Comparison of ENCODE assay signal across 9 mouse cellular contexts in the genomic region with DNA sequence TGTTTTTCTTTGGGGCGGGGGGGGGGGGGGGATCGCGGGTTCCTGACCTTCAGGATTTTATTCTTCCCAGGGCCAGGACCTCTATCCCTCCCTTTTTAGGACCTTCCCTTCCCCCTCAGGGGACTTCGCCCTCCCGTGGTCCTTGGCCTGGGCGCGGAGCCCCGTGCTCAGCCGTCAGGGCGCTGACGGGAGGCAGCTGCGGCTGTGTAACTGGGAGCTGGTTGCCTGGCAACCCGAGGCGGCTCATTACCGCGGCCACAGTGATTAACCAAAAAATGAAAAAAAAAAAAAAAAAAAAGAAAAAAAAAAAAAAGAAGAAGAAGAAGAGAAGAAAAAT. TPM values are rescaled to one million over a fixed set of nuclear protein-coding genes. Genes with fewer than 3 reads are reported as not detected.
DNase-seq lines count a peak whose midpoint lies in the region; ATAC-seq and TF ChIP-seq lines count a peak whose summit lies in the region.
"Had no signal": no experiment of that assay in that cellular context is flagged by ENCODE, and none has a peak within 500 bp of the region (broad histone marks: within the 10 kb centered on the region; RNA-seq: fewer than 3 reads in every experiment).

No protein-coding gene starts in this region.

- intact Hi-C loops in heart, adult 2 months (cut with DNase I): no loop called here

- H3K36me3 ChIP-seq in CH12.LX (replicated peaks in 1 of 2; ENCODE audit: control insufficient read depth in 1 of 2, insufficient read depth in 1 of 2, low read length in 1 of 2): no peaks in the 10 kb centered on the region
- H3K36me3 ChIP-seq in heart, adult 2 months (ENCODE audit: control insufficient read depth, insufficient read depth, low read length): no peaks in the 10 kb centered on the region
- H3K36me3 ChIP-seq in kidney, embryonic 16.5 days (ENCODE audit: insufficient read depth, low read length): no peaks in the 10 kb centered on the region
- H3K36me3 ChIP-seq in midbrain, postnatal 0 days (ENCODE audit: insufficient read depth, low read length): no peaks in the 10 kb centered on the region

- in situ Hi-C loops in CH12.LX (cut with MboI; ENCODE audit: low pct_ligation_motif_present, low pct_unique_long_range_greater_than_20kb, low sequenced_read_pairs): no loop called here

- TF ChIP-seq POLR2A in CH12.LX (IDR thresholded peaks at IDR 0.05; ENCODE audit: low read depth, low read length): no peak
- no peak for TF ChIP-seq POLR2A in heart, adult 2 months (IDR thresholded peaks at IDR 0.05; ENCODE audit: insufficient read depth, low read depth, low read length)

- no peaks in the 10 kb centered on the region for H3K9me3 ChIP-seq in CH12.LX (replicated peaks; ENCODE audit: low read length)
- H3K9me3 ChIP-seq in kidney, embryonic 16.5 days (ENCODE audit: low read length): no peaks in the 10 kb centered on the region
- H3K9me3 ChIP-seq in midbrain, postnatal 0 days (ENCODE audit: low read length): no peaks in the 10 kb centered on the region

- WGBS in heart, adult 2 months: 2% methylated on average over 16 of the region's 16 CpGs
- WGBS in kidney, embryonic 16.5 days: under 1% methylated on average over 16 of the region's 16 CpGs
- WGBS in midbrain, postnatal 0 days: under 1% methylated on average over 15 of the region's 16 CpGs

- DNase-seq in CH12.LX (ENCODE audit: extremely low read depth): no peak
- peak; percentile 59 for DNase-seq in brain, adult 2 months (ENCODE audit: low read depth, low spot score)
- DNase-seq in heart, adult 2 months: peak; percentile 65 to 69
- peak; percentile 76 for DNase-seq in midbrain, postnatal 0 days (ENCODE audit: low spot score)
- DNase-seq in layer of hippocampus, adult 9-11 months: no peak
- DNase-seq in spleen, adult 18-20 months: no peak

- no peak for TF ChIP-seq RAD21 in CH12.LX (IDR thresholded peaks at IDR 0.05; ENCODE audit: low read depth, low read length)

- H3K9ac ChIP-seq in CH12.LX (ENCODE audit: insufficient read depth, low read depth): no peak overlapping the region
- no peak overlapping the region for H3K9ac ChIP-seq in heart, adult 2 months (ENCODE audit: low read depth, low read length)
- no peak overlapping the region for H3K9ac ChIP-seq in kidney, embryonic 16.5 days (replicated peaks; ENCODE audit: low read length)
- 0 out of 2 replicates have a peak overlapping the region, but pooled peaks have one; percentile 13 for H3K9ac ChIP-seq in midbrain, postnatal 0 days (replicated peaks; ENCODE audit: low read length, poor library complexity, severe bottlenecking)

- H3K4me1 ChIP-seq in CH12.LX (ENCODE audit: control insufficient read depth in 1 of 2, insufficient read depth in 2 of 2): peaks cover 0 to 13% of the 10 kb centered on the region in 2 experiments; a peak in 2 of 4 replicates
- H3K4me1 ChIP-seq in heart, adult 2 months (ENCODE audit: control insufficient read depth, insufficient read depth, low read length): 0 out of 2 replicates have a peak, but pooled peaks cover 3% of the 10 kb centered on the region
- peaks cover 41% of the 10 kb centered on the region for H3K4me1 ChIP-seq in kidney, embryonic 16.5 days (ENCODE audit: insufficient read depth, low read length)
- H3K4me1 ChIP-seq in midbrain, postnatal 0 days (ENCODE audit: insufficient read depth, low read length): peaks cover 4% of the 10 kb centered on the region; the same call in 1 of the 2 replicates

- no peak overlapping the region for H3K4me2 ChIP-seq in CH12.LX (ENCODE audit: insufficient read depth, low read depth, poor library complexity, severe bottlenecking)
- peak overlapping the region; percentile 44 for H3K4me2 ChIP-seq in kidney, embryonic 16.5 days (replicated peaks; ENCODE audit: low read depth, low read length)
- H3K4me2 ChIP-seq in midbrain, postnatal 0 days (ENCODE audit: low read depth, low read length, poor library complexity, severe bottlenecking): peak overlapping the region; percentile 32

- peaks cover 8% of the 10 kb centered on the region for H3K27me3 ChIP-seq in CH12.LX (replicated peaks)
- H3K27me3 ChIP-seq in heart, adult 2 months (ENCODE audit: control insufficient read depth, insufficient read depth, low read length): peaks cover 32% of the 10 kb centered on the region
- H3K27me3 ChIP-seq in kidney, embryonic 16.5 days (ENCODE audit: insufficient read depth, low read length): peaks cover 77% of the 10 kb centered on the region
- peaks cover 42% of the 10 kb centered on the region for H3K27me3 ChIP-seq in midbrain, postnatal 0 days (ENCODE audit: insufficient read depth, low read length)

- no peak for TF ChIP-seq CTCF in CH12.LX (conservative IDR thresholded peaks at IDR 0.05 in 1 of 2, IDR thresholded peaks at IDR 0.05 in 1 of 2; ENCODE audit: low read depth in 2 of 2, low read length in 2 of 2)
- no peak for TF ChIP-seq CTCF in heart, adult 2 months (IDR thresholded peaks at IDR 0.05)
- TF ChIP-seq CTCF in midbrain, postnatal 0 days (IDR thresholded peaks at IDR 0.05): no peak

- dilution Hi-C loops in CH12.LX (cut with MboI; ENCODE audit: extremely low pct_ligation_motif_present, extremely low pct_unique_long_range_greater_than_20kb, low sequenced_read_pairs): no loop called here

- H3K79me2 ChIP-seq in CH12.LX (replicated peaks; ENCODE audit: control insufficient read depth, extremely low read depth, insufficient read depth, poor library complexity, severe bottlenecking): no peaks in the 10 kb centered on the region
- no peaks in the 10 kb centered on the region for H3K79me2 ChIP-seq in heart, adult 2 months (replicated peaks; ENCODE audit: control insufficient read depth, insufficient read depth, low read length)

- no peak for TF ChIP-seq EP300 in CH12.LX (IDR thresholded peaks at IDR 0.05; ENCODE audit: low read length)
- no peak for TF ChIP-seq EP300 in heart, adult 2 months (IDR thresholded peaks at IDR 0.05; ENCODE audit: insufficient read depth, low read depth, low read length)

- no peak overlapping the region for H3K27ac ChIP-seq in CH12.LX (ENCODE audit: insufficient read depth, low read depth)
- H3K27ac ChIP-seq in heart, adult 2 months: no peak overlapping the region
- H3K27ac ChIP-seq in kidney, embryonic 16.5 days (ENCODE audit: low read length): peak overlapping the region; percentile 73
- H3K27ac ChIP-seq in midbrain, postnatal 0 days (ENCODE audit: low read depth, low read length): no peak overlapping the region
- H3K27ac ChIP-seq: left cerebral cortex, adult 2 months had no signal

- no peak overlapping the region for H3K4me3 ChIP-seq in CH12.LX (replicated peaks in 1 of 3; ENCODE audit: low read depth in 2 of 3, low read length in 2 of 3, poor library complexity in 1 of 3)
- H3K4me3 ChIP-seq in heart, adult 2 months: no peak overlapping the region
- peak overlapping the region; percentile 24 for H3K4me3 ChIP-seq in kidney, embryonic 16.5 days (ENCODE audit: low read length)
- H3K4me3 ChIP-seq in midbrain, postnatal 0 days (ENCODE audit: low read depth, low read length): 0 out of 2 replicates have a peak overlapping the region, but pooled peaks have one; percentile 12
- H3K4me3 ChIP-seq: left cerebral cortex, adult 2 months had no signal

- peak; percentile 64 for ATAC-seq in kidney, embryonic 16.5 days (ENCODE audit: low FRiP score, low TSS enrichment)
- no peak for ATAC-seq in midbrain, postnatal 0 days (ENCODE audit: low FRiP score)
- ATAC-seq in erythroblast, adult 5-6 weeks (replicated peaks; ENCODE audit: low FRiP score, poor library complexity, severe bottlenecking): no peak

TF ChIP-seq in CH12.LX, 34 proteins besides CTCF, POLR2A, EP300 and RAD21:
- TF ChIP-seq RCOR1 (conservative IDR thresholded peaks at IDR 0.05; ENCODE audit: low read depth, low read length) (no peak), ZC3H11A (IDR thresholded peaks at IDR 0.05; ENCODE audit: low read depth, low read length) (no peak), ZNF384 (IDR thresholded peaks at IDR 0.05; ENCODE audit: low read depth, low read length) (peak; percentile 30; the same call in 1 of the 2 replicates)

RNA-seq across cellular contexts. Expression of a gene that starts 15.1 kb away (rescaled TPM):
- total RNA-seq in CH12.LX (2012; rRNA removed): not detected in 2 replicates
- not detected in 2 replicates for total RNA-seq in CH12.LX (2014; rRNA removed)
- not detected in 2 replicates for polyA plus RNA-seq in CH12.LX (2012; ENCODE audit: insufficient read length, low read depth)
- total RNA-seq in heart, adult 2 months (2021): not detected
- polyA plus RNA-seq in heart, adult 2 months (2012; rRNA removed): not detected in 2 replicates
- polyA plus RNA-seq in kidney, embryonic 16.5 days (2015; fragmentation: Nextera tagmentation; extraction: Ambion mirVana): 52.8 and 65.4 TPM in 2 replicates
- 21.2 and 24.3 TPM in 2 replicates for total RNA-seq in midbrain, postnatal 0 days (2014; rRNA removed)
- 15.5 and 20.0 TPM in 2 replicates for polyA plus RNA-seq in midbrain, postnatal 0 days (2015; fragmentation: Nextera tagmentation; extraction: Ambion mirVana)
- total RNA-seq in erythroblast, adult 5-6 weeks (2015; ENCODE audit: low replicate concordance): not detected in 2 replicates
- total RNA-seq in erythroblast, adult 5-6 weeks (2017; ENCODE audit: low replicate concordance): not detected in 2 replicates

Comparison
In these comparisons a context has a peak if more than half of its experiments do, and no peak if none do; other contexts are left out.
1. DNase-seq: peak in brain, adult 2 months (single experiment), heart, adult 2 months (2 of 2) and midbrain, postnatal 0 days (single experiment); none in CH12.LX (single experiment), layer of hippocampus, adult 9-11 months (single experiment) and spleen, adult 18-20 months (0 of 2).
2. H3K4me3 ChIP-seq: peak in kidney, embryonic 16.5 days (single experiment) and midbrain, postnatal 0 days (single experiment); none in CH12.LX (0 of 3) and heart, adult 2 months (single experiment).
3. RNA of a gene that starts 15.1 kb away (total RNA-seq): 21.2 to 24.3 TPM in midbrain, postnatal 0 days; not detected in CH12.LX, not detected in heart, adult 2 months and not detected in erythroblast, adult 5-6 weeks; every median in the first group is over 10 times any median in the second.